Mouse (Mus musculus) testis, adult 2 months (tissue): ENCODE results near the gene Atp6v0d1.

Source experiments
- CTCF ChIP-seq: fragments of 200-500 bp; IDR thresholded peaks from 2 replicates; pipeline ENCODE4 v1.5.1; 2012; ENCODE audit warnings: low read depth, mild to moderate bottlenecking, inconsistent platforms, low read length, moderate library complexity; ENCODE audit not compliant: control insufficient read depth, insufficient read depth, insufficient replicate concordance
- POLR2A ChIP-seq: fragments of 200-500 bp; IDR thresholded peaks from 2 replicates; pipeline ENCODE4 v1.6.1; 2012; ENCODE audit warnings: low read depth, mild to moderate bottlenecking, inconsistent platforms, low read length, moderate library complexity; ENCODE audit not compliant: control insufficient read depth

GRCm38 (mm10) chr8:105565952-105566702, at the start of gene Atp6v0d1:
- peak; percentile 75 for TF ChIP-seq POLR2A
- TF ChIP-seq CTCF = peak; percentile 66; the same call in 1 of the 2 replicates
